Mouse (Mus musculus) embryo, embryonic 9.5 days (tissue): ENCODE data around the gene Gng13.
"Not testable (repeated sequence)": the region's sequence is repeated elsewhere in the genome, so short reads cannot be mapped to it uniquely, and the experiment has no call there.

ENCODE experiments used
- DNase-seq: peaks from one replicate; pipeline ENCODE4 v3.0.0-alpha.2; 2017; ENCODE audit errors: extremely low spot score

Gng13 gene

DNA sequence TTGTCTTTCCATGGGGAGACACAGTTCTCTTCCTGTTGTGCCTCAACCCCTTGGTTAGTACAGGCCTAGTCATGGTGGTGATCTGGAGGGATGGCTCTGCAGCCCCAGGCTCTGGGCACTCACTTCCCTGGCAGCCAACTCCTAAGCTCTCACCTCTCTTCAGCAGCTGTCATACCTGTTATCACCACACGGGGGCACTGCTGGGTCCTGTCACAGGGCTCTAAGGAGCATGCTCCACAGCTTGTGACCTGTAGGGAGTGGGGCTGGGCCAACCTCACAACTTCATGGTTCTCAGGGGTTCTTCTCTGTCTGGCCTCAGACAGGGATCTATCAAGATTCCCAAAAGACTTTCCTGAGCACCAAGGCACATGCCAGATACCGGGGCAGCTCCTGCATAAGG, 15.1 kb downstream of the Gng13 start:
- DNase-seq = peak; percentile 88

- no peak for DNase-seq
Observed at GRCm38 (mm10) chr17:25735246-25735645, 18.3 kb downstream of the Gng13 start.

GRCm38 (mm10) chr17:25735745-25736144, 18.8 kb downstream of the Gng13 start, which contains the start of gene Mslnl:
Mslnl (plus strand) TSS chr17:25736042.
- DNase-seq = no peak

GRCm38 (mm10) chr17:25738861-25739260, 21.9 kb downstream of the Gng13 start:
- DNase-seq = no peak

DNA sequence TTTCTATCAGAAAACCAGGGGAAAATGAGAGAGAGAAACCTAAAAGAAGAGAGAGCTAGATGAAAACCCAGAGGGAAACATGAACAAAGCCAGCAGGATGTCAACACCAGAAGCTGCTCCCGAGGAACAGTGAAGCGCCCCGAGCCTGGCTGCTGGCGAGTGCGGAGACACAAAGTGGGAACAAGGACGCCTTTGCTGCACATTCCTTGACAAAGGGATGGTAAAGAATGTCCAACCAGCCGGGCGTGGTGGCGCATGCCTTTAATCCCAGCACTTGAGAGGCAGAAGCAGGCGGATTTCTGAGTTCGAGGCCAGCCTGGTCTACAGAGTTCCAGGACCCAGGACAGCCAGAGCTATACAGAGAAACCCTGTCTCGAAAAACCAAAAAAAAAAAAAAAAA, 24.5 kb downstream of the Gng13 start:
- DNase-seq = not testable (repeated sequence)

GRCm38 (mm10) chr17:25743831-25744230, 26.9 kb downstream of the Gng13 start:
- no peak for DNase-seq

GRCm38 (mm10) chr17:25744311-25744710, 27.3 kb downstream of the Gng13 start:
- no peak for DNase-seq

GRCm38 (mm10) chr17:25748238-25748637, 31.3 kb downstream of the Gng13 start:
- DNase-seq = no peak

DNA sequence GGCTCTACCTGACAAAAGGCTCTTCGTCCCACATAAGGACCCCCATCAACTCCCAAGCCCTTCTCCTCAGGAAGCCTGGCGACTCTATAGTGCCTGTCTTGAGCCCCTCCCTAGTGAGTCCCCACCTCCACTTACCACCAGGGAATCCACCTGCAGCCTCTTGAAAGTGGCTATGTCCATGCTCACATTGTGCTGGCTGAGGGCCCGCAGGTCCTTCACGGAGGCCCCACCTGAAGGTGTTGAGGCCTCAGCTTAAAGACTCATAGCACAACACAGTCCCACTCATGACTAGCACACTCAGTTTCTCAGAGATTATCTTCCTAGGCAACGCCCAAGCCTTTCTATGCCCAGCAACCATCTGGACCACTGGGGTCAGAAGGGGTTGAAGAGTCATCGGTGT, 32.3 kb downstream of the Gng13 start:
- DNase-seq = no peak

DNA sequence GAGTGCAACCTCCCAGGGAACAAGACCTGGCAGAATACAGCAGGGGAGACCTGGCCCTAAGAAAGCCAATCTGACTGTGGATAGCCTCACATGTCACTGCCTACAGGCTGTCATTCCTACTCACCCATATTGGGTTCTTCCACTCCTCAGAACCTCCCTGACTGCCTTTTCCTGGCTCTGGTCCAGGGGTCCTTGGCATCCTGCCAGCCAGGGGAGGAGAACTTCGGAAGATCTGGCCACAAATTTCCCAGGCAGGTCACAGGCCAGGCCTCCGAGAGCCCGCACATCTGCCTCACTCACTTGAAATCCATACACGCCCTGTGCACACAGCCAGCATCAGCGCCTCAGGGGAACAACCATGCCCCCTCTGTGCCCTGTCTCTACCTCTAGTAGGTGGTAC, 34.5 kb downstream of the Gng13 start:
- no peak for DNase-seq

DNA sequence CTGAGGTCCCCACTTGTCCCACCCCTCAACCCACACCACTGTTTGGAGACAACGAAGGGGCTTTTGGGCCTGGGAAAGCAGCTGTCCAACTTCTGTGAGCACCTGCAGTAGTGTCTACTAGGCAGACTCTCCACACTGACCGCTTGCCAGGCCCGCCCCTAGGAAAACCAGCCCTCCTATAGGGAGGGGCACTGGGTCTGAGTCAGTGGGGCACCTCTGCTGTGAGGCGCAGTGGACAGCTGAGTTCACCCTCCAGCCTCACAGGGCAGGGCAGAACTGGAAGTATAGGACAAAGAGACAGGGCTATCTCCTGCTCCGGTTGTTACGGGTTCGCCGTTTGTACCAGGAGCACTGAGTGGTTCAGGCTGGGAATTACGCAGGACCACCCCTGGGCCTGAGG, 37.3 kb downstream of the Gng13 start, which contains the start of gene Msln:
Gene Msln, minus strand, starts transcription at position 138 of the 400 bp plus-strand sequence.
- no peak for DNase-seq

GRCm38 (mm10) chr17:25755086-25755485, 38.1 kb downstream of the Gng13 start:
- no peak for DNase-seq

GRCm38 (mm10) chr17:25755627-25756377, 38.8 kb downstream of the Gng13 start:
- DNase-seq = no peak

- no peak for DNase-seq
Observed at GRCm38 (mm10) chr17:25756378-25757242, 39.6 kb downstream of the Gng13 start.

GRCm38 (mm10) chr17:25757691-25758090, 40.7 kb downstream of the Gng13 start:
- DNase-seq = no peak

- DNase-seq = no peak
Observed at GRCm38 (mm10) chr17:25760148-25760547, 43.2 kb downstream of the Gng13 start.

DNA sequence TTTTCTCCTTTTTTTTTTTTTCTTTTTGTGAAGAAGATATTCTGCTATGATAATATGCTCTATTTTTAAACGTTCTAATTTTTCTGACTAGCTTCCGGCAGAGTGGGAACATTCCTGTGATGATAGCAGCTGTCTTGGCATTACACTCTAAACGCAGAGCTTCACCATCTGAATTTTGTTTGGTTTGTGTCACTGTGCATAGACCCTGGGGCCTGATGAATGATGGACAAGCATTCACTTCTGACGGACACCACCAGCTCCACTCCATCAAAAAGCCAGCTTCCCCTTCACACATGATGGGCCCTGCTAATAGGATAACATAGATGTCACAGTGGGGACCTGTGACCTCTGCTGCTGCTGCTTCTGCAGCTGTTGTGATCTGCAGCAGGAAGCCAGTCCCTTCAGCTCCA, 44.6 kb downstream of the Gng13 start:
- no peak for DNase-seq

DNA sequence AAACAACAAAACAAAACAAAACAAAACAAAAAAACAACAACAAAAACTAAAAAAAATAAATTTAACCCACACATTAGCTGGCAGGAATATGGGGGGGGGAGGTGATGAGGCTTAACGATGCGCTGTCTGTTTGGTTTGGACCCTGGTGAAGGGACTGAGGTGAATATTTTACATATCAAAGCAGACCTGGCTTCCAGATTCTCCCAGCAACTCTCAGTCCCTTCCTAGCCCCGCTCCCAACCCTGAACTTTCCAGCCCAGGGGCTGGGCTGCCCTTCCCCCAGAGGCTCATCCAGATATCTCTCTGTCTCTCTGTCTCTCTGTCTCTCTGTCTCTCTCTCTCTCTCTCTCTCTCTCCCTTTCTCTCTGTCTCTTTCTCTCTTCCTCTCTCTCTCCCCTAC, 45.6 kb downstream of the Gng13 start:
- DNase-seq = no peak

DNA sequence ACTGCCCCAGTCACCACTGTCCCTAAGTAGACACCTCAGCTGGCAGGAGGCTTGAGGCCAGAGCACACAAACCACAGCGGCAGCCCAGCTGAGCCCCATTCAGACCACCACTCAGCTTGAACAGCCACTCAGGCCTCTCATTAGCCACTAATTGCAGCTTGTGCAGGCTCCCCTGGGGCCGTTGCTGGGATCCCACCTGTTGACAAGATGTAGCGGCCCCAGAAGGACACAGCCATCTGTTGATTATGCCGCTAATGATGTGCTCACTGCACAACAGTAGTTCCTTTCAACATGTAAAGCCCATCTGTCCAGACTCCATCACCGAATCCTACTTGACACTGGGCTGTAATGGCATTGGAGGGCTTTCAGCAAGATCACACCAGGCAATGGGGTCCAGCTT, 48.9 kb downstream of the Gng13 start:
- DNase-seq = no peak
